Mouse (Mus musculus) stomach, embryonic 16.5 days (tissue): ENCODE data around the gene Tctn3. TPM values are rescaled to one million over a fixed set of nuclear protein-coding genes. Genes with fewer than 3 reads are reported as not detected.

ENCODE experiments used
- ATAC-seq: fragments of 200-750 bp; cut with Nextera tagmentation; 2 replicates; pipeline ENCODE4 v1.8.0; 2017; ENCODE audit warnings: moderate number of reproducible peaks, moderate TSS enrichment; ENCODE audit not compliant: insufficient read depth, low FRiP score
- H3K27ac ChIP-seq: fragments of 300-500 bp; sonication (generic); 2 replicates; pipeline ENCODE4 v1.5.1; 2014; ENCODE audit warnings: low read length
- H3K27me3 ChIP-seq: fragments of 300-500 bp; sonication (generic); 2 replicates; pipeline ENCODE4 v1.6.1; 2014; ENCODE audit warnings: low read length, control low read depth, mixed read lengths; ENCODE audit not compliant: control insufficient read depth, insufficient read depth
- H3K36me3 ChIP-seq: fragments of 300-500 bp; sonication (generic); 2 replicates; pipeline ENCODE4 v1.6.1; 2014; ENCODE audit warnings: low read length; ENCODE audit not compliant: control insufficient read depth, insufficient read depth
- H3K4me1 ChIP-seq: fragments of 300-500 bp; sonication (generic); 2 replicates; pipeline ENCODE4 v1.6.1; 2014; ENCODE audit warnings: low read length, control low read depth, mixed read lengths; ENCODE audit not compliant: control insufficient read depth, insufficient read depth
- H3K4me2 ChIP-seq: fragments of 300-500 bp; sonication (generic); 2 replicates; pipeline ENCODE4 v1.6.1; 2014; ENCODE audit warnings: low read depth, low read length, mixed read lengths
- H3K4me3 ChIP-seq: fragments of 300-500 bp; sonication (generic); replicated peaks from 2 replicates; pipeline ENCODE4 v1.5.1; 2014; ENCODE audit warnings: mild to moderate bottlenecking, low read length
- H3K9ac ChIP-seq: fragments of 300-500 bp; sonication (generic); 2 replicates; pipeline ENCODE4 v1.6.1; 2014; ENCODE audit warnings: low read length
- H3K9me3 ChIP-seq: fragments of 300-500 bp; sonication (generic); replicated peaks from 2 replicates; pipeline ENCODE4 v1.6.1; 2016; ENCODE audit warnings: low read length, control low read depth; ENCODE audit not compliant: control insufficient read depth
- WGBS: fragments of 180-500 bp; shearing (Covaris S2); extraction: QIAGEN DNeasy Blood & Tissue Kit; methylation state at CpG from one replicate; pipeline ENCODE4 v1.1.7; 2014; 5-methylcytosine and 5-hydroxymethylcytosine counted together
- polyA plus RNA-seq: library from polyadenylated mRNA; unstranded; fragments of >200 nt; fragmentation: Nextera tagmentation; extraction: Ambion mirVana; gene quantifications from 2 replicates; pipeline ENCODE4 v1.2.1, GENCODE M21; 2015

The Tctn3 gene
- 9.2 and 9.4 TPM in 2 replicates for polyA plus RNA-seq

- Histone ChIP-seq H3K27me3 (no peaks in the 10 kb centered on the region), H3K9me3 (no peaks in the 10 kb centered on the region), H3K27ac (no peak within 1 kb of the TSS), H3K36me3 (no peaks in the 10 kb centered on the region), H3K4me3 (peak within 1 kb of the TSS; percentile 85), H3K4me2 (peak within 1 kb of the TSS; percentile 85), H3K9ac (peak within 1 kb of the TSS; percentile 78), H3K4me1 (peaks cover 6% of the 10 kb centered on the region; the same call in 1 of the 2 replicates)
- peak; percentile 100 for ATAC-seq
- WGBS: under 1% methylated on average over 45 of the region's 45 CpGs
Measured at GRCm38 (mm10) chr19:40611830-40612506, at the start of gene Tctn3, which contains the start of gene Entpd1. Gene Tctn3, minus strand, starts transcription at chr19:40612233. Gene Entpd1, plus strand, starts transcription at chr19:40612366.

GRCm38 (mm10) chr19:40661108-40661507 lies 49.1 kb upstream of the Tctn3 start:
- WGBS: 89% methylated on average over 2 of the region's 2 CpGs
- no peak overlapping the region for H3K9ac ChIP-seq
- no peaks in the 10 kb centered on the region for H3K9me3 ChIP-seq
- H3K27ac ChIP-seq: peak overlapping the region; percentile 84
- peak overlapping the region; percentile 41 for H3K4me3 ChIP-seq
- H3K4me1 ChIP-seq: peaks cover 10% of the 10 kb centered on the region; the same call in 1 of the 2 replicates
- ATAC-seq: no peak
- H3K27me3 ChIP-seq: no peaks in the 10 kb centered on the region
- no peaks in the 10 kb centered on the region for H3K36me3 ChIP-seq
- H3K4me2 ChIP-seq: peak overlapping the region; percentile 52

GRCm38 (mm10) chr19:40660510-40660909 lies 48.5 kb upstream of the Tctn3 start:
- no peak for ATAC-seq

GRCm38 (mm10) chr19:40659651-40660478 lies 47.8 kb upstream of the Tctn3 start:
- Histone ChIP-seq H3K4me2 (peak overlapping the region; percentile 52), H3K4me1 (peaks cover 10% of the 10 kb centered on the region; the same call in 1 of the 2 replicates), H3K27me3 (no peaks in the 10 kb centered on the region), H3K36me3 (no peaks in the 10 kb centered on the region), H3K27ac (peak overlapping the region; percentile 84), H3K9ac (peak overlapping the region; percentile 60), H3K4me3 (peak overlapping the region; percentile 41), H3K9me3 (no peaks in the 10 kb centered on the region)
- ATAC-seq: no peak
- 4% methylated on average over 16 of the region's 16 CpGs for WGBS

More at GRCm38 (mm10) chr19:40660510-40660909, 48.5 kb upstream of the Tctn3 start:
- Histone ChIP-seq H3K36me3 (no peaks in the 10 kb centered on the region), H3K27me3 (no peaks in the 10 kb centered on the region), H3K9ac (peak overlapping the region; percentile 60), H3K4me1 (peaks cover 10% of the 10 kb centered on the region; the same call in 1 of the 2 replicates), H3K4me2 (peak overlapping the region; percentile 52), H3K9me3 (no peaks in the 10 kb centered on the region), H3K4me3 (peak overlapping the region; percentile 41), H3K27ac (peak overlapping the region; percentile 84)
- WGBS: 27% methylated on average over 9 of the region's 9 CpGs

- H3K36me3 ChIP-seq: no peaks in the 10 kb centered on the region
- H3K4me2 ChIP-seq: peak overlapping the region; percentile 52
- peaks cover 7% of the 10 kb centered on the region; the same call in 1 of the 2 replicates for H3K4me1 ChIP-seq
- H3K9ac ChIP-seq: no peak overlapping the region
- ATAC-seq: no peak
- no peaks in the 10 kb centered on the region for H3K27me3 ChIP-seq
- 43% methylated on average over 5 of the region's 5 CpGs for WGBS
- H3K27ac ChIP-seq: no peak overlapping the region
- H3K4me3 ChIP-seq: no peak overlapping the region
- H3K9me3 ChIP-seq: no peaks in the 10 kb centered on the region
Measured at GRCm38 (mm10) chr19:40658935-40659334, 46.9 kb upstream of the Tctn3 start.

- H3K4me2 ChIP-seq: no peak overlapping the region
- no peak for ATAC-seq
- 54% methylated on average over 6 of the region's 6 CpGs for WGBS
- H3K27me3 ChIP-seq: no peaks in the 10 kb centered on the region
- H3K36me3 ChIP-seq: no peaks in the 10 kb centered on the region
- peaks cover 3% of the 10 kb centered on the region; the same call in 1 of the 2 replicates for H3K4me1 ChIP-seq
- no peak overlapping the region for H3K27ac ChIP-seq
- H3K9ac ChIP-seq: no peak overlapping the region
- no peaks in the 10 kb centered on the region for H3K9me3 ChIP-seq
- no peak overlapping the region for H3K4me3 ChIP-seq
Measured at GRCm38 (mm10) chr19:40658281-40658680, 46.2 kb upstream of the Tctn3 start.

GRCm38 (mm10) chr19:40656207-40656606 lies 44.2 kb upstream of the Tctn3 start:
- Histone ChIP-seq H3K27ac (no peak overlapping the region), H3K9ac (no peak overlapping the region), H3K9me3 (no peaks in the 10 kb centered on the region), H3K4me2 (no peak overlapping the region), H3K36me3 (no peaks in the 10 kb centered on the region), H3K27me3 (no peaks in the 10 kb centered on the region), H3K4me3 (no peak overlapping the region), H3K4me1 (no peaks in the 10 kb centered on the region; the same call in 1 of the 2 replicates)
- ATAC-seq: no peak
- WGBS: 85% methylated on average over 5 of the region's 5 CpGs

- Histone ChIP-seq H3K27ac (no peak overlapping the region), H3K4me1 (no peaks in the 10 kb centered on the region; the same call in 1 of the 2 replicates), H3K4me3 (no peak overlapping the region), H3K9ac (no peak overlapping the region), H3K36me3 (no peaks in the 10 kb centered on the region), H3K9me3 (no peaks in the 10 kb centered on the region), H3K4me2 (no peak overlapping the region), H3K27me3 (no peaks in the 10 kb centered on the region)
- WGBS: 51% methylated on average over 5 of the region's 5 CpGs
- no peak for ATAC-seq
Measured at GRCm38 (mm10) chr19:40650090-40650489, 38.1 kb upstream of the Tctn3 start.
